Mouse (Mus musculus) T-helper 2 cell (primary cell): ENCODE results near the gene Ccdc155.

Source experiments
- in situ Hi-C: fragments of 300-600 bp; cut with MboI, MseI; formaldehyde crosslinking; loops from one replicate; pipeline ENCODE4 v1.15.1; 2025; ENCODE audit warnings: high pct_unique_total_duplicates

The Ccdc155 gene

GRCm38 (mm10) chr7:45204380-45205143 lies at the start of gene Ccdc155:
Ccdc155 (minus strand) TSS chr7:45204892.
- in situ Hi-C loops, result no loop called here

GRCm38 (mm10) chr7:45253806-45254205 lies 49.1 kb upstream of the Ccdc155 start:
- in situ Hi-C loops, result no loop called here

- in situ Hi-C loops, result no loop called here
Observed at GRCm38 (mm10) chr7:45247666-45248065, 43.0 kb upstream of the Ccdc155 start.

- in situ Hi-C loops, result no loop called here
Observed at GRCm38 (mm10) chr7:45241389-45241749, 36.7 kb upstream of the Ccdc155 start.

- in situ Hi-C loops, result no loop called here
Observed at GRCm38 (mm10) chr7:45240633-45241388, 36.1 kb upstream of the Ccdc155 start, which contains the start of gene Slc6a16. Slc6a16 (plus strand) TSS chr7:45241085.

- in situ Hi-C loops, result no loop called here
Observed at GRCm38 (mm10) chr7:45240109-45240508, 35.4 kb upstream of the Ccdc155 start.

GRCm38 (mm10) chr7:45238723-45239496 lies 34.2 kb upstream of the Ccdc155 start, which contains the start of gene Cd37:
Cd37 (minus strand) TSS chr7:45239115.
- in situ Hi-C loops, result no loop called here

GRCm38 (mm10) chr7:45237747-45238699 lies 33.3 kb upstream of the Ccdc155 start:
- in situ Hi-C loops, result no loop called here

- in situ Hi-C loops, result no loop called here
Observed at GRCm38 (mm10) chr7:45235656-45236180, 31.0 kb upstream of the Ccdc155 start.

- in situ Hi-C loops, result no loop called here
Observed at GRCm38 (mm10) chr7:45234922-45235571, 30.4 kb upstream of the Ccdc155 start.

- in situ Hi-C loops, result no loop called here
Observed at GRCm38 (mm10) chr7:45234333-45234841, 29.7 kb upstream of the Ccdc155 start.

GRCm38 (mm10) chr7:45233580-45234332 lies 29.1 kb upstream of the Ccdc155 start:
- in situ Hi-C loops, result no loop called here

GRCm38 (mm10) chr7:45232716-45233465 lies 28.2 kb upstream of the Ccdc155 start:
- in situ Hi-C loops, result no loop called here

GRCm38 (mm10) chr7:45231941-45232340 lies 27.2 kb upstream of the Ccdc155 start:
- in situ Hi-C loops, result no loop called here

- in situ Hi-C loops, result no loop called here
Observed at GRCm38 (mm10) chr7:45231192-45231591, 26.5 kb upstream of the Ccdc155 start.

GRCm38 (mm10) chr7:45229459-45230203 lies 24.9 kb upstream of the Ccdc155 start:
- in situ Hi-C loops, result no loop called here

GRCm38 (mm10) chr7:45229046-45229445 lies 24.4 kb upstream of the Ccdc155 start:
- in situ Hi-C loops, result no loop called here

- in situ Hi-C loops, result no loop called here
Observed at GRCm38 (mm10) chr7:45228548-45228947, 23.9 kb upstream of the Ccdc155 start.
